Mouse (Mus musculus) gastrocnemius, postnatal 25 days (tissue): ENCODE results near the gene Stxbp6. TPM values are rescaled to one million over a fixed set of nuclear protein-coding genes. Genes with fewer than 3 reads are reported as not detected.
"Not testable (repeated sequence)": the region's sequence is repeated elsewhere in the genome, so short reads cannot be mapped to it uniquely, and the experiment has no call there.

Source experiments
- DNase-seq: peaks from one replicate; pipeline ENCODE4 v3.0.0; 2022
- total RNA-seq, 2 experiments: library from RNA; stranded (reverse); gene quantifications; 1 replicate in 1 of 2; 2 replicates in 1 of 2; pipeline ENCODE4 v1.2.3; 2021

The Stxbp6 gene
- total RNA-seq, 2 experiments from 2014 or later = 4.2 to 9.0 TPM

DNA sequence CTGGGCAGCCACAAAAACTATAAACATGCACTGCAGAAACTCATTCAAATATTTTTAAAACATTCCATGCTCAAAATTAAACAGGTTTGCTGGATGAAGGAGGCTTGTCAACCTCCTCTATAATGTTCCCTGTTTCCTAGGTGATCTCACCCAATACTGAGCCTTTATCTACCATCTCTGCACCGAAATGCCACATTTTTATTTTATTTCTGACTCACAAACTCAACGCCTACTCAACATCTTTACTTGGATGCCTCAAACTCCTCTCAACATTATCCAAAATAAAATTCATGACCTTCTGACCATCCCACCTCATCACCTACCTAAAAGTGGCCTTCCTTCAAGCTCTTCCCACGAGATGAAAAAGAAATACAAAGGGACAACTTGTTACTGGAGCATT lies 18.1 kb downstream of the Stxbp6 start:
- no peak for DNase-seq

DNA sequence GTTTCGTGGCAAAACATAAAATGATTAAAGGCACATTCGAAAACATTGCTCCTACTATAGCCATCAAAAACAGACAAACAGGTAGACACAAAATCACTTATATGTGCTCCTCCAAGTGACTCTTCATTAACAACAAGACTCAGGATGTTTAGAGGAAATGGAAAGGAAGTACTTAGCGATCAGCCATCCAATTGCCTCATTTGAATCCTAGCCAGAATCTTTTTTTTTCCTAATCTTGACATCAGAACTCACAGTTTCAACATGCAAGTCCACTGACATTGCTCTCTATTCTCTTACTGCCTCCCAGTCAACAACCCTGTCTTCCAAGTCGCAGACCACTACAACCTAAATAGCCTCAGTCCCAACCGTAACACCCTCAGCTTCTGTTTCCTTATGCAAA lies 21.2 kb downstream of the Stxbp6 start:
- DNase-seq = no peak

DNA sequence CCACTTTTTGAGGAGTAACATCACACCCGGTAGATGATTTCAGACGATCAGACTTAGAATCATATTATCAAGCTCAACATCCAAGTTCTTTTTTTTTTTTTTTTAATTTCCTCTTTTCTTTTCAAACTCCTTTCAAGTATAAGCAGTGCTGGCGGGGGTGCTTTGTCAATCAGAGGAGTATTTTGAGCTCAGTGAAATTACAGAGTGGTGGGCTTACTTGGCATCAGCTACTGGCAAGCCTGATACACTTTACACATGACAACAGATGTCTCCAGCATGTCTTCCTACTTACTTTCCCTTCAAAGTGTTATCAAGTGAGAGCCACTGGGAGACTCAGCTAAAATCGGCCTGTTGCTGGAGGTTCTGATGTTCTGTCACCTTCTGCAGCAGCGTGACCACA lies 21.6 kb downstream of the Stxbp6 start:
- DNase-seq = no peak

DNA sequence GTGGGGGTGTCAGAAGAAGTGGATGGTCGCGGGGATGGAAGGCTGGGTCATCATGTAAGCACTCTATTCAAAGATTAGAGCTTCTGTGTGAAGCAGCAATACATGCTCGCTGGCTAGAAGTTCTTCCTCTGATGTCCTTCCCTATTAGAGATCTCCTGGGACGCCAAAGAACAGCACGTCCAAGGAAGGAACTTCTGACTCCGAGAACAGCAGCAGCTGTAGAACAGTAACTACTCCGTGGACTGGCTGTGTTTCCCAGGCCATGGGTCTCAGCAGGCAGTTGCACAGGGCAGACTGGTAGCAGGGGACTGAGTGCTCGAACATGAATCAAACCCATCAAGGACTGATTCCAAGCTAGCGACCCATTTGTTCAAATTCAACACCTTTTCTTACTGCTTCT lies 24.6 kb downstream of the Stxbp6 start:
- peak; percentile 77 for DNase-seq

DNA sequence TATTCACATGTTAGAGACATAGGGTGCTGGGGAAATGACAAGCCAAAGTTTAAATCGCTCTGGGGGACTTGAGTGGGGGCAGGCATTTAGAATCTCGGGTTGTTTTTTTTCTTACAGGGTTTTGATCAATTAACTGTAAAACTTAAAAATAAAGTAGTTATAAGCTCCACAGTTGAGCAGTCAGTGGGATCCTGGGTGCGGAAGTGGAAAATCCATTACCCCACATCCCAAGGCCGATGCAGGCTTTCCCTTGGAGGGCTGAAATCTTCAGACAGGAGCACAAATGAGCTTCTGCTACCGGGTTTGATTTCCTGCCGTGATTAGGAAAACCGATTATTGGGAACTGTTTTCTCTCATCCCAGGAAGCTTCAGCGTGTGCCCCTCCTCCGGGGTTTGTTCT lies 26.8 kb downstream of the Stxbp6 start:
- not testable (repeated sequence) for DNase-seq

DNA sequence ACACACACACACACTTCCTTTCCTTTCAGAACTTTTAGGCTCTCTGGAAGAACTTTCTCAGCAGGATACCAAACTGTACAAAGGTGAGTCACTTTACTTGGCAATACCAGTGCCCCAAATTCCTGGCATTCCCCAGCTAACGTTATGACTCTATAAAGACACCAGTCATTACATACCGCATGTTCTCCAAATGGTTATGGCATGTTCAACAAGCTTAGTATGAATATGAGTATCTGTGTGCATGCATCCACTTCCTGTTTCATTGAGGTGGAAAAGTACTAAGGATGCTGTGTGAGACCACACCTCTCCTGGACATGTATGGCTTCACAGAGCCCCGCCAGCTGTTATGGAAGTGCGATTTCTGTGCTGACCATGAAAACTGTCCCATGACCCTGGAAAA lies 27.3 kb downstream of the Stxbp6 start:
- DNase-seq = no peak

DNA sequence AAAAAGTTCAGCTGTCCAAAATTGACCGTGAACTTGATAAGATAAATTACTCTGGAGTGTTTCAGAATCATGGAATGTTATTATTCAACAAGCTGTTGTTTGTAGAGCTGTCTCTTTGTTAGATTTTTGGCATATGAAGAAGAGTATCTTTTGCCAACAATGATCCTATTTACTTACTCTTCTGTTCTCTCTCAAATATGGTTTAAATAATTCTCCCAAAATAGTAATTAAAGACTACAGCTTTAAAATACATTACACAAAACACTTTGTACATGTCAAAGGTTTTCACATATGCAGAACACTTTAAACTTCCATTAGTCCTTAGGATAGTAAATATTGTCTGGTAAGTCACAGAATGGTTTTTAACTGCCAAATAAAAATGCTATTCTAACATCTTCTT lies 29.9 kb downstream of the Stxbp6 start:
- no peak for DNase-seq

DNA sequence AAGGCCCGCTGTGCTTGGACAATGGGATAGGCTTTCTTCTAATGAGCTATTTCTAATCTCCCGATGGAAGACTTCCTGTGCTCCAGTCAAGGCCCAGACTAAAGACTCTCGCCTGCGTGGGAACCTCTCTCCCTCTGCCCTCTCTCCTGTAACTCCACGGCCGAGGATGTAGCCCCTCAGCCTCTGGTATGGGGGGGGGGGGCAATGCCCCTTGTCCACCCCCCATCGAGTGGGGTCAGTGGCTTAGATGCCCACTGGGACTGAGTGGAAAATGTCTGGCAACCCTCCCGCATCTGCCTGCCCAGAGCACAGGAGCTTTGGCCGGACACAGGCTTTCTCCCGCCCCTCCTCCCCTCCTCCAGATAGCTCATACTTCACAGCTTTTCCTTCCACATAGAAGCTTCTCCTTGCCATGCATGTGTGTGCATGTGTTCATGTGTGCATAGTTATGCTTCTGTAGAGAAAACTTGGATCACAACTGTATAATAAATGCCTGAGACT lies 31.9 kb downstream of the Stxbp6 start:
- DNase-seq = peak; percentile 22

DNA sequence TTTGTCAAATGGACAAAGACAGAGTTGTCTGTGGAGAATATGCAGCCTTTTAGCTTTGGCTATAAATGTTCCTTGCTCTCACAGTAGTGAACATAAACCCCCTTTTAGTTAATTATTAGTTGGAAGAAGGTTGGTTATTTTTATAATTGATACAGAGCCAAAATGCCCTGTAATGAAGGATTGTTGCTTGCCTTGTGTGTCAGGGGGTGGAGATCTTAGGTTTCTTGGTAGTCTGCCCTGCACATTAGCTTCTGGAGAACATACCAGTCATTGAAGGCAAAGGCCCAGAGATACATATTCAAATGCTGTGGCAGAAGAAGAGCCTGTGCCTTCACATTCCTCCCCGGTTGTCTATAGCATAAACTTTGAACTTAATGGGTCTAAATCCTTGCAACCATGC lies 37.0 kb downstream of the Stxbp6 start:
- DNase-seq = no peak

DNA sequence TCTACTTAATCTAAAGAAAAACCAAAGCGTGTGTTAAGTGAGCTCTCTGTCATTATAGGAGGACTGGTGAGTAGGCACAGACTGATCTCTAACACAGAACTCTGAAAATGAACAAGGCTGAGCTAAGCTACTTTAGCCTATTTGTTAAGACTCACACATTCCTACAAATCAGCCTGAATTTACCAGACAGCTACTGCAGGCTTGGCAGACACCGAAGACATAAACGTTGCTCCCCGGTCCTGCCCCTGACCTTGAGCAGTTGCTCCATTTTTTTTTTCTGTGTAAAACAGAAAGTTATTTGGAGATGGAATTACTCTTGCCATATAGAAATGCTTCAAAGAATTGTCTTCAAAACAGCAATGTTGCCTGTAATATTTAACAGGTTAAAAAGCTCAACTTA lies 37.4 kb downstream of the Stxbp6 start:
- DNase-seq = no peak

DNA sequence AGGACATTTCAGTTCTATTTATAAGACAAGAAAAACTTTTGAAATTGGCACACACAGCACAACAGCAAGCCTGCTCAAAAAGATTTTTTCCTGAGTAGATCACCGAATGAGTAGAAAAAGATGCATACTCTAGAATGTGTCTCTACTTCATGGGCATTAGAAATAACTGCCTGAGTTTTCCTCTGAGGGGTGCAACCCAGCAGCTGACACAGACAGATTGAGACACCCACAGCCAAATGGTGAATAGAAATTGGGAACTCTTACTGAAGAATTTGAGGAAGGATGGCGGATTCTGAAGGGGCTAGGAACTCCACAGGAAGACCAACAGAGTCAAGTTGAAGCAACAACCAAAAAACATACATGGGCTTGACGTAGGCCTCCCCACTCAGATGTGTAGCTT lies 43.8 kb downstream of the Stxbp6 start:
- no peak for DNase-seq

DNA sequence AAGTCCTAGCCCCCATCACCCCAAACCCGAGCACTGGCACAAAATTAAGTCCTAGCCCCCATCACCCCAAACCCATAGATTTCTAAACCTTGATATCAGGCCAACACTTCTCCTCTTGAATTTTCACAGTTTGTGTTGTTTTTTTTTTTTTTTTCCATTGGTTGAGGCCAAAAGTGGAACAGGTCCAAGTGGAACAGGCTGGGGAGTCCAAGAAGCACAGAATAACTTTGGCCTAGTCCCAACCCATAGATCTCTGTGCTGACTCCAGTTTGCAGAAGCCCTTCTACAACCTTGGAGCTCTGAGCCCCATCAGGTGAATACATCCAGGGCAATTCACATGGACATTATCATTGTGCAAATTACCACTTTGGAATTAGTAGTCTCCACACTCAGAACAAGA lies 48.2 kb downstream of the Stxbp6 start:
- DNase-seq = peak; percentile 6

DNA sequence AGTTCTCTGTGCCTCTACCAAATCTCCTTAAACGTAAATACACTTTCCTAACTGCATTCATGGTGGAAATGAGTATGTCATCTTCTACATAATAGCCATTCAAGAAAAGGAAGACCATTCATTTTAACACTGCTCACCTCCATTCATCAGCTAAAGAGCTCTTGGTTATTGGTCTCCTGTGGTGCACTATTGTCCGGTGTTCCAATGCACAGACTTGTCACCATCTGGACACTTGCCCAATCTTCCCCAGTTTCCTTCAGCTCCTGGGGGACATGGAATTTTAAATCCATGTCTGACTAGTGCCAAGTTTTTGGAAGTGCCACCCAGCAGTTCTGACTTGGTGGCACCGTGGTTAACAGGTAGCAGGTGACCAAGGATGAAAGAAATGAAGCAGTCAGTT lies 54.5 kb downstream of the Stxbp6 start:
- no peak for DNase-seq

DNA sequence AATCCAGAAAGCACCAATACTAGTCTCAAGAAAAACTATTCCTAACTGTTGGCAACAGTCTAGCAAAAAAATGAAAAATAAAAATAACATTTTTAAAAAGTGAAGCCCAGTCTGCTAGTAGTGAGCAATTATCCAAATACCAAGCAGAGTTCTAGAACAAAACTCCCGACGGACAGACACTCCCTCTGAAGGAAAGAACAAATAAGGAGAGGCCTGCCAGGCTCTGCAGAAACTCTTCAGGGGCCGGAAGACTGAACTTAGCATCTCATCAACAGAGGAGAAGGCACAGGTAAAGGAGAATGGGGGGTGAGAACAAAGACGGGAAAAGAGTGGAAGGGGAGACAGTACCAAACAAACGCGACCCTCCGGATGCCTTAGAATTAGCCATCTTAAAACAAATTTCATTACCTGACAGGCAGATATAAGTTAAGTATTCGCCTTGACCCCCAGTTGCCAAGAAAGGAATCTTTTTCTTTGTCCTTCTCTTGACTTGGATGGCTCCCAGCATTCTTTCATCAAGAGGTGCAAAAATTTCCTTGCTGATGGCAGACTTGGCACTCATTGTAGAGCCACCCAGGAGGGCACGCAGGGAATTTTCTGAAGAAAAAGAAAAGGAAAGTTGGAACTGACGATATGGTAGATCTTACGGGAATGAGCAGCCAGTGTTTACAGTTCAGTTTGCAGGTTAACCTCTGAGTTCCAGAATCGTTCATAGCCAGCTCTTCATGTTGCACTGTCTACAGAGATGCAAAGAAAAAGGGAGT lies 55.3 kb downstream of the Stxbp6 start:
- peak; percentile 31 for DNase-seq

DNA sequence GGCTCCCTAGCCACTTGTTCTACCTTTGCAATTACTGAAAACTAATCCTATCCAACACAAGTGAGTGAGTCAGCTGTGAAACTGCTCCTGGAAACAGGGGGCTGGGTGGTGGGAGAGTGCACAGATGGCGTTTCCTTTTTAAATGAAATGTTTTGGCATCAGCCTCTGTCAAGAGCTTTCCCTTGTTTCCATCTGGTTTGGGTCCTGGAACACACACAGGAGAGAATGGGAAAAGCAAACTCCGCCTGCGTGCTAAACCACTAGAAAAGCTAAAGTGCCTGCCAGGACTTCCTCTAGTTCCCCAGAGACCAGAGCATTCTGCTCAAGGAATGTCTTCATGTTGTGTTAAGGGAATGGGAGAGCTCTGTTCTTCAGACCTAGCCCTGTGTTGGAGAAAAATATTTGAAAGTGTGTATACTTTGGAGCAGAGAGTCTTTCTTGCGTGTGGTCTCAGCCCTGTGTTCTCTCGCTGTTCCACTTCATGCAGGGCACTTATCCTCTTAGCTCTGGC lies 61.2 kb downstream of the Stxbp6 start:
- peak; percentile 82 for DNase-seq

DNA sequence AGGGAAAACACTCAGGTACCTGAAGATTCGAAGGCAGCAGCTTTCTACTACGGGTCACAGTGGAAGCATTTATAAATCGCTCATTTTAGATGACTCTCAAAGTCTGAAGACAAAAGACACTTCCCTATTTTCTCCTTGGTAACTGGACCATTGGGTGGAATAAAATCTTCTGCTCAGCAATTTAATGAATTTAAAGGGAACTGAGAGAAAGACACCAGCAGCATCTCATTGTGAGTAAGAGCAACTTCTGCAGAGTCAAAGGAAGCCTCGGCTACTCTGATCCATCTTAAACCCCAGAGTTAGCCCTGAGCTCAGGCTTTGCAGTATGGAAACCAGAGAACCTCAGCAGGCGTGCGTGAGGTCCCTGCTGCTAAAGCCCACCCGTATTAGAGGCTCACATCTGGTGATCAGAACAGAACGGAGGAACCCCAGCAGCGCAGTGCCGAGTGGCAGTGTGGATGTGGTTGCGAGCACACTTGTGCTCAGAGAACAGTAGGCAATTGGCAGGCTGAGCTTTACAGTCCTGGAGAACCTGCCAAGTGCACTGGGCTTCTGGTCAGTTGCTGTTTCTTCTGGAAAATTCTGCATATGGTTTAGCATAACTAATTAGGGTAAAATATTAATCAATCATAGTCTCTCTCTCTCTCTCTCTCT lies 62.9 kb downstream of the Stxbp6 start:
- no peak for DNase-seq

DNA sequence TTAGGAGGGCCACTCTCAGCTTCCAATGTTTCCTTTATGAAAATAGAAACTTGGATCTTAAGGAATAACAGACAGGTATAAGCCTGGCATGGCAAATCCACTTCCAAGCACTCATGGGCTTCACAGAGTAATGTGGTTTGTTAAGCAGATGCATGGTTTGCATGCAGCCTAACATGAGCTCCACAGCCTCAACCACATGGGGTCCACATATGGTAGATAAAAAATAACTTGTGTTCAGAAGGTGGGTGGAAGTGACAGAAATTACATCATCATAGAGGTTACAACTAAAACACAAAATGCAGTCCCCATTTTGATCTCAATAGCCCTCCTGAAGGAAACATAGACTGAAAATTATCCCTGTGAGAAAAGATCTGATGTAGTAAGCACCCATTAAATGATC lies 63.5 kb downstream of the Stxbp6 start:
- DNase-seq = no peak

DNA sequence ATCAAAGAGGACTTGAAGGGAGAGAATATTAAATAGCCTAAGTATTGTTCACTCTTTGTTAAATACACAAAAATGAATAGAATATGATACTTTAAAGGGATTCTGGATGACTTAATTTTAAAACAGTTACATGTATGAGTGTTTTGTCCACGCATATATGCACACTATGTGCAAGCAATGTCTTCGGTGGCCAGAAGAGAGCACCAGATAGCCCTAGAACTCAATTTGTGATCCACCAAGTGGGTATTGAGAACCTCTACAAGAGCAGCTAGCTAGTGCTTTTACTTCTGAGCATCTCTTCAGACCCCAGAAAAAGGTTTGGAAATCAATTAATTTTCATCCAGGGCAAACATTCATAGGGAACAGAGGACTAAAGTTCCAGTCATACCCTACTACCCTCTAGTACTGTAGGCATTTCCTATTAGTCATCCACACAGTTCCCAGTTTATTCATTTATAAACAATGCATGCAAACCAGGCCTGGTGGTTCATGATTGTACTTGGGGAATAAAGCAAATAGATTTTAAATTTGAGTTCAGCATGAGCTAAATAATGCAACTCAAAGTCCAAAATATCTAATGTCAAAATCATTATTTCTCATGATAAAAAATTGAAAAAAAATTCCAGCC lies 64.4 kb downstream of the Stxbp6 start:
- no peak for DNase-seq

DNA sequence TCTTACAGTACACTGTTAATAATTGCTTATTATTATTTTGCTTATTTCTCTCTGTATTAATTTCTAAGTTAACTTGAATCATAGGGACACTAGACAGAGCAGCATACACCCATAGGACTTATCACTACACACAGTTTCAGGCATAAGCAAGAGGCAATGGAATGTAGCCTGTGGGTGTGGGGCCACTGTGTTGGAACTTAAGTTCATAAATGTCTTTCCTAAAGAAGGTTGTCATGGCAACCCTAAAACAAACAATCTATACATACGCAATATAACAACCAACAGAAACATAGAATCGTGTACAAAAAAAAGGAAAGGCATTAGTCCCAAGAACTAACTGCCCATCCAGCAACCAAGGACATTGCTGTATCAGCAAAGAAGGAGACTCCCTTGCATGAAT lies 67.9 kb downstream of the Stxbp6 start:
- no peak for DNase-seq

DNA sequence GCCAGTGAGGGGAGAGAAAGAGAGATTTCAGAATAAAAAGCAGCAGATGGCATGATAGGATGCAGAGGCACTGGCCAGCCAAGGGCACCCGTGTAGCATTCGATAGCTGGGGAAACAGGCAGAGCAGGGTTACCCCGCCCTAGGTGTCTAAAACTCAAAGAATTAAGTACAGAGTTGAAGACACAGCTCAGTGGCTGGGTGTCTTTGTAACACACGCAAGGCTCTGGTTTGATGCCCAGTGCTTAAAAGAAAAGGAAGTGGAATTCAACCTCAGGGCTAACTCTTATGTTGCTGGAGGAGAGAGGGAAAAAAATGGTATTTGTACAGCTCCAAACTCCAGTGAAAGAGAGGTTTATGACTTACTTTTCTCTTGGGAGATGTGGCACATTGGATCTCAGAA lies 68.5 kb downstream of the Stxbp6 start:
- no peak for DNase-seq

DNA sequence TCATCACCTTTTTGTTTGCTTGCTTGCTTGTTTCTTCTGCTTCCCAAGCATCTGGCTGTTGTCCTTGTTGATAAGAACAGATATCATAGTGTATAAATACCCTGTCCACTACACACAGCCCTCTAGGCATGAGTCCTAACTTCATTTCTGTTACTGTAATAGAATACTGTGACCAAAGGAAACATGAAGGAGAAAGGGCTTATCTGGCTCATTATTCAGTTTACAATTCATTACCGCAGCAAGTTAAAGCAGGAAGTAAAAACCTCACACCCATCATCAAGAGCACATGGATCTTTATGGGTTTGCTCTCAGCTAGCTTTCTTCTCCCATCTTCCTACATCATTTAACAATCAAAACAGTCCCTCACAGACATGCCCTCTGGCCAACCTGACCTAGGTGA lies 72.5 kb downstream of the Stxbp6 start:
- no peak for DNase-seq

DNA sequence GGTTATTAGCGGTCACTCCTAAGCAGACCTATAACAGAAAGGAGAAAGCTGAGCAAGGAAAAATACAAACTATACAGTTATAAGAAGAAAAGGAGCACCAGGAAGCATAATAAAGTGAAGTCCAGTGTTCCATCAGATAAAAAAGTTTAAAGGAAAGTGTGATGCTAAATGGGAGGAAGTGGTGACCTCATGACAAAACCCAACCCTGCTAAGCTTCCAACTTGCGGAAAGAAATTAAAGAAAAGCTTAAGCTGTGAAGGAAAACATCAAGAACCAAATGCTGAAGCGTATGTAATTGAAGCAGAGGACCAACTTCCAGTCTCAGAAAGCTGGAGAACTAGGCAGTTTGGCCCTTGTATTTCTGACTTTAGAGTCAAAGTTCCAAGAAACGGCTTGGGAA lies 77.1 kb downstream of the Stxbp6 start:
- DNase-seq = no peak

DNA sequence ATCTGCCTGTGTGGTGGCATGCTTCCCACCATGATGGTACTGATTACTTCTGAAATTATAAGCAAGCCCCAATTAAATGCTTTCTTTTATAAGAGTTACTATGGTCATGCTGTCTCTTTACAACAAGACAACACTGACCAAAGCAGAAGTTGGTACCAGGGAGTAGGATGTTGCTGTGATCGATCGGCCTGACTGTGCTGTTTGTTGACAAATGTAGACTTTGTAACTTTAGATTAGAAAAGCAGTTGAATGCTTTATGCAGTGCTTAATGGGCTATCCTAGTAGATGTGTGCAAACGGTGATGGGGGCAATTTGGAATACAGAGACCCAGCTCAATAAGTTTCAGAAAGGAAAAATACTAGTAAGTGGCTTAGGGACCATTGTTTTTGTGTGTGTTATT lies 77.6 kb downstream of the Stxbp6 start:
- no peak for DNase-seq
